In genomic region chr7:130793671-130794070, GRCm38 (mm10) we compare ENCODE assay signal across 21 mouse cellular contexts. TPM values are rescaled to one million over a fixed set of nuclear protein-coding genes. Genes with fewer than 3 reads are reported as not detected.
"Had no signal": no experiment of that assay in that cellular context is flagged by ENCODE, and none has a peak within 500 bp of the region (broad histone marks: within the 10 kb centered on the region; RNA-seq: fewer than 3 reads in every experiment).

No protein-coding gene starts in this region.

- H3K4me3 ChIP-seq: layer of hippocampus, adult 2 months; limb, embryonic 12.5 days; limb, embryonic 15.5 days; lung, embryonic 15.5 days had no signal

- ATAC-seq: liver, postnatal 0 days had no signal

- H3K4me2 ChIP-seq: limb, embryonic 12.5 days; limb, embryonic 15.5 days; liver, embryonic 11.5 days; lung, embryonic 15.5 days; midbrain, embryonic 11.5 days had no signal

- H3K9ac ChIP-seq: limb, embryonic 12.5 days; limb, embryonic 15.5 days; liver, embryonic 14.5 days; liver, postnatal 0 days; lung, embryonic 15.5 days had no signal

- H3K9me3 ChIP-seq: limb, embryonic 12.5 days; limb, embryonic 15.5 days; lung, embryonic 15.5 days had no signal

- H3K27ac ChIP-seq: kidney, postnatal 0 days; layer of hippocampus, adult 2 months; limb, embryonic 12.5 days; limb, embryonic 15.5 days; liver, embryonic 14.5 days; lung, embryonic 15.5 days; stomach, postnatal 0 days had no signal

- H3K36me3 ChIP-seq: limb, embryonic 12.5 days; limb, embryonic 15.5 days; lung, embryonic 15.5 days had no signal

- H3K27me3 ChIP-seq: limb, embryonic 12.5 days; limb, embryonic 15.5 days; lung, embryonic 15.5 days had no signal

- DNase-seq: layer of hippocampus, adult 9-11 months; liver, postnatal 0 days; lung, postnatal 10 days; lung, postnatal 4 days; midbrain, embryonic 14.5 days; thymus, adult 2 months; thymus, postnatal 14 days; thymus, postnatal 4 days had no signal

RNA-seq across cellular contexts. Expression of gene Btbd16, which starts 19.8 kb away (rescaled TPM):
- total RNA-seq: midbrain, postnatal 0 days had no signal
- polyA plus RNA-seq: kidney, embryonic 14.5 days; kidney, postnatal 0 days; limb, embryonic 12.5 days; liver, embryonic 11.5 days; lung, embryonic 15.5 days; midbrain, embryonic 11.5 days; midbrain, embryonic 14.5 days; neural tube, embryonic 11.5 days; neural tube, embryonic 14.5 days had no signal
